Mouse (Mus musculus) right cerebral cortex, postnatal 4 days (tissue): ENCODE data around the gene Erf.

Experiments used
- DNase-seq: peaks from one replicate; pipeline ENCODE4 v3.0.0-alpha.2; 2022

Erf gene

DNA sequence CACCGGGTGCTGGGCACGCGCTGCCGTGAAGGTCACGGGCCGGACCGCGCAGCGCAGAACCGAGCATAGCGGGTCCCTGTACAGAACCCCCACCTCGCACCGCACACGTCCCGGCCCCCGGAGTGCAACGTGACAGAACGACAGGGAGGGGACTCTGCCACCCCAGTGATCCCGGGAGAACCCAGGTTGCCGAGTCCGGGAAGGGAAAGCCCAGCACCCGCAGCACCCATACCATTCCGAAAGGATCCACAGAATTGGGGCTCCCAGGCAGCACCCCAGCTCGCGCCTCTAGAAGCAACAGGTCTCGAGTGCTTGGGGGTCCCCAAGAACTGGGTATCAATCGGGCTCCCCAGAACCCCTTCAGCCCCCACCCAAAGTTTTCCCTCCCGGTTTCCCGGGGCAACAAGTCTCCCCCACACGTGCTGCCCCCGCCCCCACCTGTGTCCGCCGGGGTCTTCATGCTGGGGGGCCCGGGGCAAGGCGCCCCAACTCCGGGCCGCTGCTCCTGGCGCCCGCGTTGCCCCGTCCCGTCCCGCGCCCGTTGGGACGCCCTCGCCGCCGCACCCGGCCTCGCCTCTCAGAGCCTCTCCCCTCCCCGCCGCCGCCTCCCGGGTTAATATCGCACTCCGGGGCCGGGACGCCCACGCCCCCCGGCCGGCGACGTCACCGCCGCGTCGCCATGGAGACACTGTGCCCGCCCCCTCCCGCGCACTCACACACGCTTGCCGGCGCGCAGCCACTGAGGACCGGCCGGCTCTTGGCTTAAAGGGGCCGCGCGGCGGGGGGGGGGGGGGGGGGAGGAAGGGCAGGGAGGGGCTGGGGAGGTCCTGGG, at the start of gene Erf:
Gene Erf (minus strand): TSS at position 621 of the 832 bp plus-strand sequence.
- peak; percentile 97 for DNase-seq

DNA sequence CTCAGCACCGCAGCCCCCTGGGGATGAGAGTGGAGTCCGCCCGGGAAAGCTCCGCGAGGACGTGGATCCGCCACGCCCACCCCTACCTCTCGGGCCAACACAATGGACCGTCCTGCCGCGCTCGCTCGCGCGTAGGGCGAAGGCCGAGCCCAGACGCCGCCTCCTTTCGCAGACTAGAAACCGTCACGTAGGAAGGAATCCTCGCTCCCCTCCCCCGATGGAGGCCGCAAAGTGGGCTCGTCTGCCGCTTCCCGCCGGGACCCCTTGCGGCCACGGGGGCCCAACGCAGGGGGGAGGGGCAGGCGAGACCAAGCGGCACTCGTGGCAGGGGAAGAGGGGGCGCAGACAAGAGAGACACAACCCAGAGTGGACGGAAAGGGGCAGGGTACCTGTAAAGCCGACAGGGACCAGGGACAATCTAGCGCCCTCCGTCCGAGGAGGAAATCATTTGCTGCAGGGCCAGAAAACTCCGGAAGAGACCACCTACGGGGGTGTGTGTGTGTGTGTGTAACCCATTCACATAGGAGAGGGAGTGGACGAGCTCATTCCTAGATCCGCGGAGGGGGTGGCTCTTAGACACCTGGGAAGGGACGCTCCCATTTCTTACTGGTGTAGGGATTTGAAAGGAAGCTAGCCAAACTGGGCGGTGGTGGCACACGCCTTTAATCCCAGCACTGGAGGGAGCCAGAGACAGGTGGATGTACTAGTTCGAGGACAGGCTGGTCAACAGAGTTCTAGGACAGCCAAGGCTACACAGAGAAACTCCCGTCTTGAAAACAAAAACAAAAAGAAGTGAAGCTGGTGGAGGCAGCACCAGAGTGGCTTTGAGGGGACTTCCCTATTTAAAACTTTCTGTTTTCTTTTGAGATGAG, 47.1 kb upstream of the Erf start, which contains the start of gene Pafah1b3:
Gene Pafah1b3 (minus strand): TSS at position 533 of the 872 bp plus-strand sequence.
- DNase-seq = peak; percentile 90

DNA sequence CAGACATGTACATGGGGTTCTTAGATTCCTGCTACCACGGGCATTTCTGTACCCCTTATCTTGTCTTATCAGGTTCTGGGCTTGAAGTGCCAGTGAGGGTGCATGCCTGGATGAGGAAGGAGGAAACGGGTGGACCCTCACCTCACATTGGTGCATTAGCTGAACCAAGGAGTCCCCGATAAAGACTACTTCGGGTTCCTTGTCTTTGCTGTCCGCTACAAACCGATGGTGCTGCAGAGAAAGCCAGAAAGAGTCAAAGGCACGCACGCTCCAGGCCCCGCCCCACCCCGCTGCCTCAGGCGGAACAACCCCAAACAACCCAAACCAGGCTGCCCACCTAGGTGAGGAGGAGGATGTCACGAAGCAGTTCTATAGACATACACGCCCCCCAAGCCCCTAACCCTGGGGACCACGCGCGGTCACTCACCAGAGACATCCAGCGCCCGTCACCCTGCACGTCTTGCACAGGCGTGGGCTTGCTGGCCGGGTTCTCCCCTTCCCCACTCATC, 46.4 kb upstream of the Erf start:
- DNase-seq = peak; percentile 53

- no peak for DNase-seq
These were observed 44.6 kb upstream of the Erf start for GRCm38 (mm10) chr7:25294960-25295722.

DNA sequence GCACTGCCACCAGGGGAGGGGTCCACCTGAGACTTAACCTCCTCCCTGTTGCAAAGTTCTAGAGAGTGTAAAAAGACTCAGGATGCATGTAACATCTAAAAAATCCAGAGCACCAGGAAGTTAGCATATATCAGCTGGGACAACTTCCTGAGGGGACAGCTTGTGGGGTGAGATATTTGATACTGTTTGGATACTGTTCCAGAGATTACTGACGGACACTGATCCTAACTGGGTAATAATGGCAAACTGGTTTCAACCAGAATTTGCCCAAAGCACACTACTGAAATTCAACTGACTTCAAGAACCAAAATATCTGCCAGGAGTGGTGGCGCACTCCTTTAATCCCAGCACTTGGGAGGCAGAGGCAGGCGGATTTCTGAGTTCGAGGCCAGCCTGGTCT, 43.9 kb upstream of the Erf start:
- DNase-seq = no peak

GRCm38 (mm10) chr7:25293191-25293739, 42.7 kb upstream of the Erf start:
- DNase-seq = no peak

GRCm38 (mm10) chr7:25292107-25292506, 41.5 kb upstream of the Erf start:
- no peak for DNase-seq

- peak; percentile 59 for DNase-seq
These were observed 40.4 kb upstream of the Erf start for GRCm38 (mm10) chr7:25290911-25291310.

GRCm38 (mm10) chr7:25290463-25290862, 39.9 kb upstream of the Erf start:
- no peak for DNase-seq

- DNase-seq = no peak
These were observed 39.4 kb upstream of the Erf start for GRCm38 (mm10) chr7:25289925-25290324.

- DNase-seq = no peak
These were observed 38.2 kb upstream of the Erf start for GRCm38 (mm10) chr7:25288721-25289120.

DNA sequence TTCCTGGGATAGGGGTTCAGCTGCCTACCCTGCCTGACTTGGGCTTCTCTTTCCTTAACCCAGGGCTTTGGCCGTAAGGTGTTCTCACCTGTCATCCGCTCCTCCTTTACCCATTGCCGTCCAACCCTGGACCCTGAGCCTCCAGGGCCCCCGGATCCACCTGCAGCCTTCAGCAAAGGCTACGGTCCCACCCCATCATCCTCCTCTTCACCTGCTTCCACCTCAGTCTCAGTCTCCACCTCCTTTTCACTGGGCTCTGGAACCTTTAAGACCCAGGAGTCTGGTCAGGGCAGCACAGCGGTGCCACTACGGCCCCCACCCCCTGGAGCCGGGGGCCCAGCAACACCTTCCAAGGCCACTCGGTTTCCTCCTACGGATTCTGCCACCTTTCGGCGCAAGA, 37.5 kb upstream of the Erf start:
- DNase-seq = no peak

- no peak for DNase-seq
These were observed 36.4 kb upstream of the Erf start for GRCm38 (mm10) chr7:25286989-25287388.

- DNase-seq = no peak
These were observed 35.1 kb upstream of the Erf start for GRCm38 (mm10) chr7:25285511-25286238.

DNA sequence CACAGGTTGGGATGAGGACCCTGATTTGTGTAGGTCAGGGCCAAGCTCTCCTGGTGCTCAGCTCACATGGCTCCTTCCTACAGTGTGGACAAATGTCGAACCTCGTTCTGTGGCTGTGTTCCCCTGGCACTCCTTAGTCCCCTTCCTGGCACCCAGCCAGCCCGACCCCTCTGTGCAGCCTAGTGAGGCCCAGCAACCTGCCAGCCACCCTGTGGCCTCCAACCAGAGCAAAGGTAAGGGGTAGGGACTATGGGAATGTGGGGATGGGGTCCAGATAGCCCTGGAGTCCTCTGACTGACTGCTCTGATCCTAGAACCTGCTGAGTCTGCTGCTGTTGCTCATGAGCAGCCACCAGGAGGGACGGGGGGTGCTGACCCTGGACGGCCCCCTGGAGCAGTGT, 34.2 kb upstream of the Erf start:
- peak; percentile 65 for DNase-seq

GRCm38 (mm10) chr7:25284171-25284570, 33.6 kb upstream of the Erf start:
- DNase-seq = no peak

GRCm38 (mm10) chr7:25283637-25284036, 33.1 kb upstream of the Erf start:
- no peak for DNase-seq

DNA sequence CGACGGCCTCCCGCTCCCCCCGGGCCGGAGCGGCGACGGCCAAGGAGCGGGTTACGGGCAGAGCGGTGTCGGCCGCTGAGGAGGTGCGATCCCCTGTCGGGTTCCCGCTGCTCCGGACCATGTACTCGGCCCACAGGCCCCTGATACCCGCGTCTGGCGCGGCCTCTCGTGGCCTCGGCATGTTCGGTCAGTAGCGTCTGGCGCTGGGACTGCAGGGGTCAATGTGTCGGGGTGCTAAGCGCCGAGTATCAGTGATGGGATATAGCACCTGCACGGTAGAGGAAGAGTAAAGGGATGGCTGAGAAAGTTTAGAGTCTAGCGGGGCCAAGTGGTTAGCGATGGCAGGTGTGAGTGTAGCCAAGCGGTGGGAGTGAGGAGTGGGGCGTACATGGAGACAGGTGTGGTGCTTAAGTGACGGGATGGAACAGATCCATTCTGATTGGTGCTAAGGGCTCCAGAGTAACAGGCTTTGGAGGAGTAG, 32.2 kb upstream of the Erf start:
- DNase-seq = no peak

DNA sequence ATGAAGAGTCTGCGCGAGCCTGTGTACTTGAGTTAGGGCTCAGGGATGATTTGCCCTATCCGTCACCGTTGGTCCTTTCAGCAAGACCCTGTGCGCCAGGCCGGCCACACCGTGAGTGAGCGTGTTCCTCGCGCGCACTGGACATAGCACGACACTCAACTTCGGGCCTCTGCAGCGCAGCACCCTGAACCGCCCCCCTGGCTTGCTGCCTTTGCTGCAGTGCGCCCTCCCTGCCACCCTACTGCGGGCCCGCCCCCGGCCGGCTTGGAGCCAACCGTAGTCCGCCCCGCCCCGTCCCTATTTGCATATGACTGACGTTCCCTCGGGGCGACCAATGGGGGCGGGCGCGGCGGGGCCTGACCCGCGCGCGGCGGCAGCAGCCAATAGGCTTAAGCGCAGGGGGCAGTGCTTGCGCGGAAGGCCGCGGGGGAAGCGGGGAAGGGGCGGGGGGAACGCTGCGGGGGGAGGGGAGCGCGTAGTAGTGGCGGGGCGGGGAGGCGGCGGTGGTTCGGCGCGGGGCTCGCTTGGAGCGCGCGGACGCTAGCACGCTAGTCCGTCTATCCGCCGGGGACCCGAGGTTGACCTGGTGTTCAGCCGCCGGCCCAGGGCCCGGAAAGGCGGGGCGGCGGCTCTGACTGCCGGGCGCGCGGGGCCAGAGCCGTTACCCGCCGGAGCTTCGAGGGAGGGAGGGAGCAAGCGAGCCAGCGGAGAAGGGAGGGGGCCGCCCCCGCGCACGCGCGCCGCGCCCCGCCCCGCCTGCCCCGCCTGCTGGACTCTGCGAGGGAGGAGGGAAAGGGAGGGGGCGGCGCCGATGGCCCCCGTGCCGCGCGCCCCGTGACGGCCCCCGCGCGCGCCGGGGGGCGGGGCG, 31.4 kb upstream of the Erf start:
- peak; percentile 99 for DNase-seq

DNA sequence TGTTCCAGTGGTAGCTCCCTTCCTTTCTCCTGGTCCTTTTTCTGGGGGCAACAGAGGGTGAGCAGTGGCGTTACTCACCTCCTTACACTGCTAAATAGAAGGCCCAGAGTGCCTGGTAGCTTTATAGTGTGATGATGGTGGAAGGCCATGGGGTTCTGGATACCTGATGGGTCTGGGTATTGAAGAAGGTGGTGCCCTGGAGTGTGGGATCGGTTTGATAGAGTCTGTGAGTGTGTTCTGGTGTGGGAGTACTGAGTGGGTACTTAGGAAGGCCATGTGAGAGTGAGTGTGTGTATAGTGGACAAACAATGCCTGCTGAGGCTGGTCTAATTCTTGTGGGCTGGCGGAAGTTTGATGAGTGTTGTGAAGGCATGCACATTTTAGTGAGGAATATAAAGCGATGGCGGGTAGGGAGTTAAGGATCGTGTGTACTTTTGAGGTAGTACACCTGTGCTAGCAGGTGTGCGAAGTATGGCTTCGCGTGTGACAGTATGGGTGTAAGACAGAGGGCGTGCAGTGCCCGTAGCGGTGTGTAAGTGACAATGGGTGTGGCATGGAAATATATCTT, 30.7 kb upstream of the Erf start:
- DNase-seq = no peak
